Mouse (Mus musculus) hindbrain, embryonic 10.5 days (tissue): Measurements from ENCODE around the gene Ypel5. TPM values are rescaled to one million over a fixed set of nuclear protein-coding genes. Genes with fewer than 3 reads are reported as not detected.
A peak's percentile ranks its signal among the peaks of the same experiment; 100 is the strongest.

Experiments used
- DNase-seq: peaks from one replicate; pipeline ENCODE4 v3.0.0-alpha.2; 2017; ENCODE audit warnings: low spot score
- H3K27ac ChIP-seq: fragments of 300-500 bp; sonication (generic); 2 replicates; pipeline ENCODE4 v1.5.1; 2016; ENCODE audit warnings: mild to moderate bottlenecking, moderate library complexity
- H3K27me3 ChIP-seq: fragments of 300-500 bp; sonication (generic); 2 replicates; pipeline ENCODE4 v1.6.1; 2016; ENCODE audit warnings: mild to moderate bottlenecking; ENCODE audit not compliant: poor library complexity, insufficient read depth, severe bottlenecking
- H3K36me3 ChIP-seq: fragments of 300-500 bp; sonication (generic); 2 replicates; pipeline ENCODE4 v1.6.1; 2016; ENCODE audit warnings: mild to moderate bottlenecking, moderate library complexity
- H3K4me1 ChIP-seq: fragments of 300-500 bp; sonication (generic); replicated peaks from 2 replicates; pipeline ENCODE4 v1.6.1; 2016; ENCODE audit warnings: mild to moderate bottlenecking
- H3K4me3 ChIP-seq: fragments of 300-500 bp; sonication (generic); 2 replicates; pipeline ENCODE4 v1.5.1; 2016; ENCODE audit warnings: mild to moderate bottlenecking, moderate library complexity
- H3K9me3 ChIP-seq: fragments of 300-500 bp; sonication (generic); 2 replicates; pipeline ENCODE4 v1.6.1; 2016; ENCODE audit warnings: mild to moderate bottlenecking, moderate library complexity
- WGBS: fragments of 180-500 bp; shearing (Covaris S2); methylation state at CpG from one replicate; pipeline ENCODE4 v1.1.7; 2016; 5-methylcytosine and 5-hydroxymethylcytosine counted together
- polyA plus RNA-seq: library from polyadenylated mRNA; unstranded; fragments of >200 nt; fragmentation: Nextera tagmentation; extraction: Ambion mirVana; gene quantifications from 2 replicates; pipeline ENCODE4 v1.2.1, GENCODE M21; 2016

The Ypel5 gene
- polyA plus RNA-seq: 34.2 and 49.1 TPM in 2 replicates

DNA sequence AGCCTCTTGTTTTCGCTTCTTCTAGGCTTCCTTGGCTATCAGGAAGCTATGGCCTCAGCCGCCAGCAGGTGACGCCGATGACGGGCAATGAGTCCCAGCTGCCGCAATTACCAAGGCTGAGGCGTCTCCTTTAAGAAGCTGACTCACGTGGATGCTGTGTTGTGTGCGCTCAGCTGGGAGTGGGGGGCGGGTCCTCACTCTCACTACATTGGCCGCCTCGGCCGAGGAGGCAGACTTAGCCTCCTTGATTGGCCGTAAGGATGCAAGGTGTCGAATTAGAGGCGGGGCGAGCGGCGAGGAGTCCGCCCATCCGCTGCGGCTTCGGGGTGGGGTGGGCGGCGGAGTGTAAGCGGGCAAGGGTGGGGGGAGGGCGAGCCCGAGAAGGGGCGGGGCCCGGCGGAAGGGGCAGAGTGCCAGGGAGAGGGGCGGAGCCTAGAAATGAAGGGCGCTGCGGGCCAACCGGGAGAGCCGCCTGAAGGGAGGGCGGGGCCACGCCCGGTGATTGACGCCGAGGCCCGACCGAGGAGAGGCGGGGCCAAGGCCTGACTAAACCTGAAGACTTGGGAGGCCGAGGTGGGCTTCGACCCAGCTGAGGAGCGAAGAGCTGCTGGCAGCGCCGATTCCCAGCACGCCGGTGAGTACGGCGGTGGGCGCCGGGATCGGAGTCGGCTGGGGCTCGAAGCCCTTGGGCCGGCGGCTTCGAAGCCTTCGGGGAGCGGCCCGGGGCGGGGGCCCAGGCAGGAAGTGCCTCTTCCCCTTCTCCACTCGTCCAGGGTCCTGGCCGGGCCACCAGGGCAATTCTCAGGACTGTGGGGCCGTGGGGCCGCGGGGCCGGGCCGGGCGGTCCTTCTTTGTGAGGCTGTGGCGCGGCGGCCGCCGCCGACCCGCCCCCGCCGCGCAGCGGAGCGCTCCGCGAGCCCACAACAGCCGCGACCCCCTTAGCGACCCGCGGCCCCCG, at the start of gene Ypel5:
TSS of gene Ypel5 (plus strand) at position 296 of the 958 bp plus-strand sequence.
- Histone ChIP-seq H3K4me1 (peaks cover 9% of the 10 kb centered on the region; the same call in 1 of the 2 replicates), H3K27me3 (no peaks in the 10 kb centered on the region), H3K9me3 (no peaks in the 10 kb centered on the region), H3K36me3 (no peaks in the 10 kb centered on the region), H3K27ac (peak within 1 kb of the TSS; percentile 96), H3K4me3 (peak within 1 kb of the TSS; percentile 88)
- peak; percentile 99 for DNase-seq
- under 1% methylated on average over 81 of the region's 93 CpGs for WGBS

- no peak for DNase-seq
- no peaks in the 10 kb centered on the region for H3K27me3 ChIP-seq
- H3K4me3 ChIP-seq: no peak overlapping the region
- no peaks in the 10 kb centered on the region for H3K9me3 ChIP-seq
- H3K27ac ChIP-seq: no peak overlapping the region
- H3K36me3 ChIP-seq: no peaks in the 10 kb centered on the region
- H3K4me1 ChIP-seq: no peaks in the 10 kb centered on the region
- WGBS: 83% methylated on average over 6 of the region's 6 CpGs
Observed at GRCm38 (mm10) chr17:72787886-72788436, 48.3 kb upstream of the Ypel5 start.

- Histone ChIP-seq H3K4me3 (no peak overlapping the region), H3K27ac (no peak overlapping the region), H3K36me3 (no peaks in the 10 kb centered on the region), H3K27me3 (no peaks in the 10 kb centered on the region), H3K9me3 (no peaks in the 10 kb centered on the region), H3K4me1 (no peaks in the 10 kb centered on the region)
- WGBS: 82% methylated on average over 4 of the region's 4 CpGs
- no peak for DNase-seq
Observed at GRCm38 (mm10) chr17:72793278-72793677, 43.0 kb upstream of the Ypel5 start.

- DNase-seq: no peak
- H3K9me3 ChIP-seq: no peaks in the 10 kb centered on the region
- H3K27ac ChIP-seq: no peak overlapping the region
- no peaks in the 10 kb centered on the region for H3K27me3 ChIP-seq
- no peaks in the 10 kb centered on the region for H3K36me3 ChIP-seq
- H3K4me3 ChIP-seq: no peak overlapping the region
- 83% methylated on average over 6 of the region's 6 CpGs for WGBS
- H3K4me1 ChIP-seq: no peaks in the 10 kb centered on the region
Observed at GRCm38 (mm10) chr17:72794660-72795059, 41.6 kb upstream of the Ypel5 start.

DNA sequence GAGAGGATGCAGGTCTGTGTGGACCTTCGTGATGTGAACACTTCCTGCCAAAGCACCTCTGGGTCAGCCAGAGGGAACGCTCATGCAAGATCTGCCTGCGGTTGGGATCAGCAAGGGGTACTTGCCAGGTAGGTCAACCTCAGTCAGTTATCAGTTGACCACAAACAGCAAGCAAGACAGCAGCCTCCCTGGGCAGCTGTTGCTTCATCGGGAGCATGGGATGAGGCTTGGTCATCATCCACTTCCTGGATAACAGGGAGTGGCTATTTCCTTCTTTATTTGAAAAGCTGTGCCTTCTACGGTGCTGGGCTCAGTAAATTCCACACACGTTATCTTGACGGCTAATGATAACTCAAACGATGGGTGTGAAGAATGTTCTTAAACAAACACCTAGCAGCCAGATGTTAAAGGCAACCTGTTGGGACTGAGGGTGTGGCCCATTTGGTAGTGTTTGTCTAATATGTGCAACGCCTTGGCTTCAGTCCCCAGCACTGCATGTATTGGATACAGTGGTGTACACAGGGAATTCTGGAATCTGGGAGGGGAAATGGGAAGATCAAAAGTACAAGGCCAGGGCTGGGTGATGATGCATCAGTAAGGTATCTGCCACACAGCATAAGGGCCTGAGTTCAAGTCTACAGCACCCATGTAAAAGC, 40.7 kb upstream of the Ypel5 start:
- WGBS: 87% methylated on average over 9 of the region's 9 CpGs

GRCm38 (mm10) chr17:72796506-72796905, 39.7 kb upstream of the Ypel5 start:
- Histone ChIP-seq H3K4me1 (no peaks in the 10 kb centered on the region), H3K9me3 (no peaks in the 10 kb centered on the region), H3K36me3 (no peaks in the 10 kb centered on the region), H3K27ac (no peak overlapping the region), H3K27me3 (no peaks in the 10 kb centered on the region), H3K4me3 (no peak overlapping the region)
- DNase-seq: no peak
- 85% methylated on average over 3 of the region's 3 CpGs for WGBS

More for the DNA sequence above, 40.7 kb upstream of the Ypel5 start:
- Histone ChIP-seq H3K4me1 (no peaks in the 10 kb centered on the region), H3K36me3 (no peaks in the 10 kb centered on the region), H3K9me3 (no peaks in the 10 kb centered on the region), H3K27ac (no peak overlapping the region), H3K4me3 (no peak overlapping the region), H3K27me3 (no peaks in the 10 kb centered on the region)
- no peak for DNase-seq

DNA sequence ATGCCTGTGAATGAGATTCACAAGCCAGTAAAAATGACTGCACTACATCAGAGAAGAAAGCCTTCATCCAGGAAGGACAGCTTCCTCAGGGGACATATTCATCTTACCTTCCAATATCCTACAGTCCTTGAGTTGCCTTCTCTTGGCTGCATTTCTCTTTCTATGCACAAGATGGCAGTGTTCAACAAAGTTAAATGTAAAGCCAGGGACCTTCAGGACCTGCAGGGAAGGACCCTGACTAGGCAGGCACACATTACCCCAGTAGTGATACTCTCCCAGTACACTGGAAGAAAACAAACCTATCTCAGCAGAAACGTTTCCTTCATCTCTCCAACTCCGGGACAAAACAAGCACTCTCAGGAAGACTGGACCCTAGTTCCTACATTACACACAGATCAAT, 38.4 kb upstream of the Ypel5 start:
- H3K4me1 ChIP-seq: no peaks in the 10 kb centered on the region
- no peaks in the 10 kb centered on the region for H3K27me3 ChIP-seq
- H3K9me3 ChIP-seq: no peaks in the 10 kb centered on the region
- no peaks in the 10 kb centered on the region for H3K36me3 ChIP-seq
- H3K27ac ChIP-seq: no peak overlapping the region
- no peak overlapping the region for H3K4me3 ChIP-seq
- peak; percentile 22 for DNase-seq
- WGBS: 24% methylated on average over 2 of the region's 2 CpGs

DNA sequence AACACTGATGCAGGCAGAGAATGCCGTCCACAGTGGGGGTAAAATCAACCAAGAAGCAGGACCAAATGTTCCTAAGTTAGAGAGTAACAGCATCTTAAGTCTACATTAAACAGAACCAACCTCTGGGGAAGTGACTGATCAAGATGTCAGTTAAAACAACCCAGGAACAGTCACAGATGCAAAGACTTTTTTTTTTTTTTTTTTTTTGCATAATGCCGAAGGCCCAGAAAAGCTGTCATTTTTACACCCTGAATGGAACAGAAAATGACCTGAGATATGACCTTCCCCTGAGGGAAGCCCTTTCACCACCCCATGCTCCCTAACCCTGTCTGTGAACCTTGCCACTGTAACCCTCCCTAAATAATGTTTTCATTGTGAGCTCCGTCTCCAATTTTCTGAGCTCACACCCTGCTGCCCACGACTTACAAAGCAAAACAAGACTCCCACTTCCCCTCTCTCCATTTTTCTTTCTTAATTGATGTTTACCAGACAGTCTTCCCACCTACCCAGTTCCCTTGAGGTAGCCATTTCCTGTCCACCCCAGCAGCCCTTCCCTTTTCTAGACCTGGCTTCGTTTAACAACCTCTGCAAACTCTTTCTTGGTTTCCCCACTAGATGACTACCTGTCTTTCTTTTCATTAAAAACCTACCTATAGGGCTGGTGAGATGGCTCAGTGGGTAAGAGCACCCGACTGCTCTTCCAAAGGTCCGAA, 26.2 kb upstream of the Ypel5 start:
- Histone ChIP-seq H3K27me3 (no peaks in the 10 kb centered on the region; the same call in 1 of the 2 replicates), H3K27ac (no peak overlapping the region), H3K4me3 (no peak overlapping the region), H3K4me1 (peaks cover 9% of the 10 kb centered on the region), H3K36me3 (no peaks in the 10 kb centered on the region), H3K9me3 (0 out of 2 replicates have a peak, but pooled peaks cover 3% of the 10 kb centered on the region)
- WGBS: 41% methylated on average over 7 of the region's 7 CpGs
- DNase-seq: peak; percentile 34

GRCm38 (mm10) chr17:72813419-72814315, 22.6 kb upstream of the Ypel5 start:
- DNase-seq: peak; percentile 63
- H3K4me1 ChIP-seq: peaks cover 9% of the 10 kb centered on the region
- 20% methylated on average over 12 of the region's 12 CpGs for WGBS

DNA sequence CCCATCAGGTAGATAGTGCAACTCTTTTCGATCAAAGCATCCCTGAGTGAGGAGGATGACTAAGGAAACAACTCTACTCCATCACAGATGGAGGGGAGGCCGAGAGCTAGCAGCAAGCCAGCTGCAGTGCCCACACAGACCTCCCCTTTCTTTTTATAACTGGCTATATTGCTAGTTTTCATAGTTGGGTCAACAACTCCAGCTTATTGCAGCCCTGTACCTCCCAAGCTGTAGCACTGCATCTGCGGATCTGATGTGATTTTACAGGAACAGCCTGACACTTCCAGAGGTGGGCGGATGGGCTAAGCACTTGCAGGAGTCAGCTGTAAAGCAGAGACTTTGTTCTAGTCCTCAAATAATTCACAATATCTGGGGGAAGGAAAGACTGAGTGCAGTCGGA, 18.7 kb upstream of the Ypel5 start:
- no peaks in the 10 kb centered on the region for H3K36me3 ChIP-seq
- H3K27me3 ChIP-seq: no peaks in the 10 kb centered on the region; the same call in 1 of the 2 replicates
- 84% methylated on average over 5 of the region's 5 CpGs for WGBS

More at GRCm38 (mm10) chr17:72813419-72814315, 22.6 kb upstream of the Ypel5 start:
- Histone ChIP-seq H3K27ac (no peak overlapping the region), H3K27me3 (no peaks in the 10 kb centered on the region; the same call in 1 of the 2 replicates), H3K36me3 (no peaks in the 10 kb centered on the region), H3K9me3 (0 out of 2 replicates have a peak, but pooled peaks cover 3% of the 10 kb centered on the region), H3K4me3 (no peak overlapping the region)

DNA sequence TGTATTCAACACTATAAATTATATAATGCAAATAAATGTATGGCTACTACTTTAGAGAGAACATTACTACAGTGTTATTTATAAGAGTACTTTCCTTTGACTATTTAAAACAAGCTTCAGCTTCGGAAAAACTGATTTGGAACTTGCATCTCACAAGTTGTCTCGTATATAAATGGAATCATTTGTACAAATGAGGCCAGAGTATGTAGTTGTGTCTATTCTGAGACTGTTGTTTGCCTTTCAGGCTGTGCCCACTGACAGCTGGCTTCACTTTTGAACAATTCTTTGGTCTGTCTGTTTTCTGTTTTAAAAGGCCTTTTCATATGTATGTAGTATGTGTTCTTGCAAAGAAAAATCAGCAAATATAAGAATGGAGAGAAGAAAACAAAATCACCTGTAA, 16.5 kb upstream of the Ypel5 start:
- Histone ChIP-seq H3K4me1 (0 out of 2 replicates have a peak, but pooled peaks cover 2% of the 10 kb centered on the region), H3K27ac (no peak overlapping the region), H3K9me3 (no peaks in the 10 kb centered on the region), H3K4me3 (no peak overlapping the region), H3K36me3 (no peaks in the 10 kb centered on the region), H3K27me3 (no peaks in the 10 kb centered on the region; the same call in 1 of the 2 replicates)
- DNase-seq: no peak
- WGBS: 84% methylated on average over 2 of the region's 2 CpGs

More for the DNA sequence above, 18.7 kb upstream of the Ypel5 start:
- no peak for DNase-seq
- H3K4me1 ChIP-seq: peaks cover 9% of the 10 kb centered on the region
- no peaks in the 10 kb centered on the region for H3K9me3 ChIP-seq
- no peak overlapping the region for H3K27ac ChIP-seq
- no peak overlapping the region for H3K4me3 ChIP-seq
